Comparison of ENCODE assay signal across 10 mouse cellular contexts in the genomic region with DNA sequence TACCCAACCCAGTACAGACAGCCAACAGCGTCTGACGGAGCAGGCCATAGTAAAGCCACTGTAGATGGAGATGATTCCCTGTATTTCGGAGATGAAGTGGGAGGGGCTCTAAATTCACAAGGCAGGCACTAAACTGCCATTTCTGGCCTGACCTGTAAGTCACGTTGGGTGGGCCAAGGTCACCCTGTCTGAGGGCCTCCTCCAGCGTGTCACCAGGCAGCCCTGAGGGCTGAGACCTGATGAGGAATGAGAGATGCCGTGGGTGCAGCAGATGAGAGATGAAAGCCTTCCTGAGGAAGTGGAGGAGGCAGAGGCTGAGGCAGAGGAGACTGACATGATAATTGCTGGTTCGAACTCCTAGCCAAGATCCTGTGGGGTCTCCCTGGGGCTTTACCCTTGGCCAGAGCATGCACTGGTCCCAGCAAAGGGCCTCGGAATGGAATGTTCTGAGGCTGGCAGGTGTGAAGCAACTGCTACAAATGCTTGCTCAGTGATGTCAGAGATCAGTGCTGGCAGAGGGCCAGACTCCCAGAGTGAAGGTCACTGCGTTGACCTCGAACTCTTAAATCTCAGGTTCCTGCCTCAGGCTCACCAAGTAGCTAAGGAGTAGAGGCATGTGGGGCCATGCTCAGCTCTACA. TPM values are rescaled to one million over a fixed set of nuclear protein-coding genes. Genes with fewer than 3 reads are reported as not detected.
DNase-seq lines count a peak whose midpoint lies in the region; ATAC-seq and TF ChIP-seq lines count a peak whose summit lies in the region.
"Had no signal": no experiment of that assay in that cellular context is flagged by ENCODE, and none has a peak within 500 bp of the region (broad histone marks: within the 10 kb centered on the region; RNA-seq: fewer than 3 reads in every experiment).

No protein-coding gene starts in this region.

- peak; percentile 79 for TF ChIP-seq EP300 in lung, postnatal 0 days (IDR thresholded peaks at IDR 0.05)

- DNase-seq in gastrocnemius, adult 2 months: peak; percentile 35
- no peak for DNase-seq in gastrocnemius, adult 18-20 months (ENCODE audit: low spot score)
- DNase-seq in adrenal gland, postnatal 4 days (ENCODE audit: low spot score in 2 of 2): peak; percentile 45 to 54
- peak; percentile 47 for DNase-seq in lung, postnatal 0 days (ENCODE audit: low spot score)
- no peak for DNase-seq in left cerebral cortex, postnatal 25 days (ENCODE audit: low spot score in 2 of 2)
- DNase-seq in thymus, postnatal 14 days: no peak

- H3K36me3 ChIP-seq in intestine, embryonic 16.5 days (ENCODE audit: control insufficient read depth, insufficient read depth, low read length): no peaks in the 10 kb centered on the region
- no peaks in the 10 kb centered on the region for H3K36me3 ChIP-seq in lung, postnatal 0 days (ENCODE audit: insufficient read depth, low read length)
- H3K36me3 ChIP-seq: embryonic facial prominence, embryonic 12.5 days; neural tube, embryonic 13.5 days had no signal

- intact Hi-C loops in gastrocnemius, adult 2 months (cut with DNase I): no loop called here
- intact Hi-C loops in left cerebral cortex, postnatal 25 days (cut with DNase I): no loop called here

- H3K4me1 ChIP-seq in intestine, embryonic 16.5 days (ENCODE audit: control insufficient read depth, insufficient read depth, low read length): peaks cover 24% of the 10 kb centered on the region
- H3K4me1 ChIP-seq in lung, postnatal 0 days (ENCODE audit: insufficient read depth, low read depth, low read length): peaks cover 3% of the 10 kb centered on the region; the same call in 1 of the 2 replicates

- H3K9me3 ChIP-seq in intestine, embryonic 16.5 days (ENCODE audit: control insufficient read depth, low read length): no peaks in the 10 kb centered on the region
- H3K9me3 ChIP-seq in lung, postnatal 0 days (ENCODE audit: low read length): no peaks in the 10 kb centered on the region
- H3K9me3 ChIP-seq: embryonic facial prominence, embryonic 12.5 days; neural tube, embryonic 13.5 days had no signal

- H3K4me2 ChIP-seq in intestine, embryonic 16.5 days (ENCODE audit: low read depth, low read length): no peak overlapping the region; the same call in 1 of the 2 replicates
- H3K4me2 ChIP-seq in lung, postnatal 0 days (replicated peaks; ENCODE audit: low read depth, low read length): no peak overlapping the region
- H3K4me2 ChIP-seq: embryonic facial prominence, embryonic 12.5 days; neural tube, embryonic 13.5 days had no signal

- H3K27me3 ChIP-seq in intestine, embryonic 16.5 days (replicated peaks; ENCODE audit: control insufficient read depth, insufficient read depth, low read length): no peaks in the 10 kb centered on the region
- H3K27me3 ChIP-seq in lung, postnatal 0 days (replicated peaks; ENCODE audit: insufficient read depth, low read length): no peaks in the 10 kb centered on the region
- H3K27me3 ChIP-seq: embryonic facial prominence, embryonic 12.5 days; neural tube, embryonic 13.5 days had no signal

- no peak overlapping the region for H3K27ac ChIP-seq in gastrocnemius, adult 2 months
- H3K27ac ChIP-seq in intestine, embryonic 16.5 days (ENCODE audit: low read length): peak overlapping the region; percentile 44
- peak overlapping the region; percentile 38; the same call in 1 of the 2 replicates for H3K27ac ChIP-seq in lung, postnatal 0 days (ENCODE audit: low read length)
- H3K27ac ChIP-seq: embryonic facial prominence, embryonic 12.5 days; neural tube, embryonic 13.5 days had no signal

- no peak overlapping the region for H3K4me3 ChIP-seq in gastrocnemius, adult 2 months
- H3K4me3 ChIP-seq in intestine, embryonic 16.5 days (ENCODE audit: low read length): no peak overlapping the region
- no peak overlapping the region for H3K4me3 ChIP-seq in lung, postnatal 0 days (ENCODE audit: low read depth, low read length)
- H3K4me3 ChIP-seq: embryonic facial prominence, embryonic 12.5 days; neural tube, embryonic 13.5 days had no signal

- no peak overlapping the region for H3K9ac ChIP-seq in intestine, embryonic 16.5 days (ENCODE audit: low read depth, low read length)
- no peak overlapping the region for H3K9ac ChIP-seq in lung, postnatal 0 days (replicated peaks; ENCODE audit: low read depth)
- H3K9ac ChIP-seq: embryonic facial prominence, embryonic 12.5 days; neural tube, embryonic 13.5 days had no signal

- WGBS in intestine, embryonic 16.5 days: 54% methylated on average over 10 of the region's 10 CpGs
- 45% methylated on average over 10 of the region's 10 CpGs for WGBS in lung, postnatal 0 days

- no peak for TF ChIP-seq CTCF in gastrocnemius, adult 2 months (IDR thresholded peaks at IDR 0.05)
- no peak for TF ChIP-seq CTCF in lung, postnatal 0 days (IDR thresholded peaks at IDR 0.05)

- no peak for ATAC-seq in intestine, embryonic 16.5 days
- peak; percentile 39; the same call in 1 of the 2 replicates for ATAC-seq in lung, postnatal 0 days
- ATAC-seq in erythroid progenitor cell, adult 5-6 weeks (replicated peaks; ENCODE audit: low FRiP score, poor library complexity, severe bottlenecking): no peak

RNA-seq across cellular contexts. Expression of gene Proser2, which starts 55.0 kb away (rescaled TPM):
- total RNA-seq in gastrocnemius, adult 2 months (2021): 1 to 10 TPM; 1.4 to 2.1 TPM
- total RNA-seq in gastrocnemius, adult 18-20 months (2021): 1 to 10 TPM in 1 of 2 experiments, under 1 TPM in 1; 0.93 to 1.7 TPM
- 10 to 100 TPM; 11.2 to 11.5 TPM for total RNA-seq in adrenal gland, postnatal 4 days (2021)
- 24.0 and 25.9 TPM in 2 replicates for polyA plus RNA-seq in intestine, embryonic 16.5 days (2015; fragmentation: Nextera tagmentation; extraction: Ambion mirVana)
- polyA plus RNA-seq in lung, postnatal 0 days (2015; fragmentation: Nextera tagmentation; extraction: Ambion mirVana): 14.0 and 15.2 TPM in 2 replicates
- 1 to 10 TPM; 3.0 to 3.5 TPM for total RNA-seq in left cerebral cortex, postnatal 25 days (2021)
- total RNA-seq in erythroid progenitor cell, adult 5-6 weeks (2015; ENCODE audit: low replicate concordance): 2.5 TPM in 1 of 2 replicates, not detected in the other
- total RNA-seq in erythroid progenitor cell, adult 5-6 weeks (2017; ENCODE audit: low replicate concordance): not detected in 2 replicates

Comparison
In these comparisons a context has a peak if more than half of its experiments do, and no peak if none do; other contexts are left out.
1. DNase-seq: peak in gastrocnemius, adult 2 months (single experiment), adrenal gland, postnatal 4 days (2 of 2) and lung, postnatal 0 days (single experiment); none in gastrocnemius, adult 18-20 months (single experiment), left cerebral cortex, postnatal 25 days (0 of 2) and thymus, postnatal 14 days (single experiment).